Mouse (Mus musculus): ENCODE data around the gene Dazl. TPM values are rescaled to one million over a fixed set of nuclear protein-coding genes. Genes with fewer than 3 reads are reported as not detected.
A peak's percentile ranks its signal among the peaks of the same experiment; 100 is the strongest.
"Not testable (repeated sequence)": the region's sequence is repeated elsewhere in the genome, so short reads cannot be mapped to it uniquely, and the experiment has no call there.

Gene Dazl
- polyA plus RNA-seq, 1 experiment from 2014 or later, result 0.57 TPM

DNA sequence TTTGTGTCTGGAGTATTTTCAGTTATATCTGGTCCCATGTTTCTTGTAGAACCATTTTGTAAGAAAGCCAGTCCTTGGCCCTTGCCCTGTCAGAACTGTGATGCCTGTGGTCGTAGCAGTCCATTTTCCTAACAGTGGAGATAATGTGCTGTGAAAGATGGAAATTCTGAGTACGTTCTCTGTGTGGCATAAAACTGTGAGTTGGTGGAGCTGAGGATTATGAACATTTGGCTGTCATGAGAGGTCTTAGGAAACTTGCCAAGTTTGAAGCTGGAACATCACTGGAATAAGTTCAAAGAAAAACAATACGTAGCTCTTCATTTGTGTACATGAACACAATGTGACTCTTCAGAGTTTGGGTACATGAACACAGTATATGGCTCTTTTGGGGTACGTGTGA, 31.8 kb downstream of the Dazl start:
- ATAC-seq (ENCODE audit: low FRiP score, low read depth); H3K27ac ChIP-seq (replicated peaks); H3K9me3 ChIP-seq; H3K4me2 ChIP-seq; H3K9ac ChIP-seq; H3K4me3 ChIP-seq; H3K4me1 ChIP-seq (replicated peaks); H3K36me3 ChIP-seq; H3K27me3 ChIP-seq: not testable (repeated sequence)
- 72% methylated on average over 4 of the region's 4 CpGs for WGBS

DNA sequence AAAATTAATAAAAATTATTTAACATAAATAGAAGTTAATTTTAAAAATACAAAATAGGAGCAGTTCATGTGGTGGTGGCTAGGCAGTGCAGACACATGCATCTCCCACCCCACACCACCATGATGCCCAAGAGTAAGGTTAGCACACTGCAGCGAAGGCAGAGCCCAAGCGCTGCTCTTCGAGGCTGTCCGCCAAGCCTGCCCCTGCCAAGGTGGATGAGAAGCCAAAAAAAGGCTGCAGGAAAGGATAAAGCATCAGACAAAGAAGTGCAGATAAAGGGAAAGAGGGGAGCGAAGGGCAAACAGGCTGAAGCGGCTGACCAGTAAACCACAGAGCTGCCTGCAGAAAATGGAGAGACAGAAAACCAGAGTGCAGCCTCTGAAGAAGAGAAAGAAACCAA, 32.6 kb downstream of the Dazl start:
- Histone ChIP-seq H3K27me3 (no peaks in the 10 kb centered on the region), H3K27ac (replicated peaks) (no peak overlapping the region), H3K9me3 (no peaks in the 10 kb centered on the region), H3K4me1 (replicated peaks) (no peaks in the 10 kb centered on the region), H3K36me3 (no peaks in the 10 kb centered on the region), H3K4me3 (no peak overlapping the region), H3K9ac (no peak overlapping the region), H3K4me2 (no peak overlapping the region)
- WGBS, result 86% methylated on average over 6 of the region's 6 CpGs
- no peak for ATAC-seq (ENCODE audit: low FRiP score, low read depth)

DNA sequence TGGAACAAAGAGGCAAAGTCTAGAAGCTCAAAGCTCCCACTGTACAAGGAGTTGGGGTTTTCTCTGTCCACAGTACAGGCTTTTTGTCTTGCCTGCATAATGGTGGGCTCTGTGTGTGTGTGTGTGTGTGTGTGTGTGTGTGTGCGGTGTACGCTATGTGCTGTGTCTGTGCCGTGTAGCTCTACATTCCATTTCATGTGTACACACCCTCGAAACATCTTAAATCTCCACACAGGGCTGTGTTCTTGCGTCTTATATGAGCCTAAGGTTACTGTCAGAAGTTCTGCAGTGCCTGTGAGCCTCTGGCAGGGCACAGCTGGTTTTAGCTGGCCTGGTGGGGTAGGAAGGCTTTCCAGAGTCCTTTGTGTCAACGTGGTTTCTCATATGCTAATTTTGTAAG, 46.8 kb downstream of the Dazl start:
- Histone ChIP-seq H3K4me1 (replicated peaks) (0 out of 2 replicates have a peak, but pooled peaks cover 5% of the 10 kb centered on the region), H3K4me3 (no peak overlapping the region), H3K4me2 (no peak overlapping the region), H3K9ac (no peak overlapping the region), H3K36me3 (no peaks in the 10 kb centered on the region), H3K27ac (replicated peaks) (no peak overlapping the region), H3K27me3 (no peaks in the 10 kb centered on the region), H3K9me3 (no peaks in the 10 kb centered on the region)
- WGBS, result 79% methylated on average over 6 of the region's 6 CpGs
- no peak for ATAC-seq (ENCODE audit: low FRiP score, low read depth)

DNA sequence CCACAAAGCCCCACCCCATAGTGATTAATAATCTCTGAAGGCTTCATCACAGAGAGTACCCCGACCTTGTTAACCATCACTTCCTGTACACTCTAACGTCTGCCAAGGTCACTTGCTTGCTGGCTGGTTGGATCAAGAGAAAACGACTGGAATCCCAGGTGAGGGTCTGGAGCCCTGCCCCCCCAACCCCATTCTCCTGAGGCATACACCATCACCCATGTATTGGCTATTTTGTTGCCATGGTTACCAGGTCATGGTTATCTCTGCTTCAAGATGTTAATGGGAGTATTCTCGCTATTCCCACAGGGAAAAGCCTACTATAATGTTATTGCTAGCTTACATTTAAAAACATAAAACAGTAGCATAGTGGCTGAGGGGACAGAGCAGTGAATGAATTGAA, 48.8 kb downstream of the Dazl start:
- H3K9ac ChIP-seq, result no peak overlapping the region
- H3K27ac ChIP-seq (replicated peaks), result no peak overlapping the region
- no peaks in the 10 kb centered on the region for H3K9me3 ChIP-seq
- no peak overlapping the region for H3K4me2 ChIP-seq
- no peaks in the 10 kb centered on the region for H3K36me3 ChIP-seq
- WGBS, result 66% methylated on average over 4 of the region's 4 CpGs
- ATAC-seq (ENCODE audit: low FRiP score, low read depth), result no peak
- 0 out of 2 replicates have a peak, but pooled peaks cover 5% of the 10 kb centered on the region for H3K4me1 ChIP-seq (replicated peaks)
- no peak overlapping the region for H3K4me3 ChIP-seq
- H3K27me3 ChIP-seq, result no peaks in the 10 kb centered on the region

DNA sequence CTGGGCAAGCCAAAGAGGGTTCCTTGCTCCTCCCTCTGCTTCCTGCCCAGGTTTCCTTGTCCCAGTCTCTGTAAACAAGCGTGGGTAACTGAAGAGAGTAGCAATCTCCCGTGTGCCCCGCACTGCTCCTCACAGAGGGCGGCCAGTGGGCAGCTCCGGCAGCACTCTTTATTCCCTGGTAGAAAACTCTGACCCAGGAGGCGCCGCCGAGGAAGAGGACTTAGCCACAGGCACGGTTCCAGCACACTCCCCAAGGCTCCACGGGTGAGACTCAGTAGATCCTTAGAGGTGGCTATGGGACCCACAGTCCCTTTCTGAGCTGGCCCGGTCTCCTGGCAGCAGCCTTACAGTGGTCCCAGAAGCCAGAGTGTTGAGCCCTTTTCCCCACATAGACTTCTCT, 50.1 kb downstream of the Dazl start:
- Histone ChIP-seq H3K4me1 (replicated peaks) (0 out of 2 replicates have a peak, but pooled peaks cover 5% of the 10 kb centered on the region), H3K4me2 (no peak overlapping the region), H3K9ac (no peak overlapping the region), H3K36me3 (no peaks in the 10 kb centered on the region), H3K9me3 (no peaks in the 10 kb centered on the region), H3K27ac (replicated peaks) (no peak overlapping the region), H3K27me3 (no peaks in the 10 kb centered on the region), H3K4me3 (no peak overlapping the region)
- ATAC-seq (ENCODE audit: low FRiP score, low read depth), result 0 out of 2 replicates have a peak, but pooled peaks have one; percentile 11
- WGBS, result 87% methylated on average over 11 of the region's 11 CpGs

DNA sequence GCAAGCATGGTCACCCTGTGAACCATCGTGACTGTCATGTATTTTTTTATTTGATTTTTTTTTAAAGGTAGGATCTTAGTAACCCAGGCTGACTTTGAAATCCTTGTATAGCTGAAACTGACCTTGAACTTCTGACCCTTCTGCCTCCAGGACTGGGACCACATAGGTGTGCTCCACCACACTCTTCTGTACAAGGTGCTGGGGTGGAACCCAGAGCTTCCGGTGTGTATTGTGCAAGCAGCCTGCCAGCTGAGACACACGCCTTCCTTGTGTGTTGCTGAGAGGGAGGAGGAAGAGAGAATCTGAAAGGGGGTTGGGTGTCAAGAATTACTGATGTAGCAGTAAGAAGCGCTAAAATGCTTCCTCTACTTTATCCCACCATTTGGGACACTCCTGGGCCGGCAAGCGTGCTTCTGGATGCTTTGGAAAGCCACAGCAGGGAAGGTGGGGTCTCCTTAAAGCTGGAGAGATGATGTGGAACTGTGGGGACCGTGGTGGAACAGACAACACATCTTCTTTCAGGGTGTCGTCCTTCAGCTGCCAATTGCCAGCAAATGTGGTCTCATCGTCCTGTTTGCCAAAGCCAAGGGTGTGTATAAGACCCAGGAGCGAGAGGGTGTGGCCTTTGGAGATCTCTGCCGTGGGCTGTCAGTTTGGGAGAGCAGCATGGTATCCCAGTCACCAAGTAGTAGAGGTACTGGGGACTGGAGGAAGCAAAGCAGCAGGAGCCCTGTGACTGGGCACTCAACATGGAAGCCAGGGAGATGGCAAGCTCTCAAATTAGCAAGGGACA, 55.4 kb downstream of the Dazl start:
- Histone ChIP-seq H3K36me3 (no peaks in the 10 kb centered on the region), H3K4me2 (no peak overlapping the region), H3K27me3 (no peaks in the 10 kb centered on the region), H3K4me1 (replicated peaks) (peaks cover 13% of the 10 kb centered on the region), H3K27ac (replicated peaks) (0 out of 2 replicates have a peak overlapping the region, but pooled peaks have one; percentile 86), H3K9ac (no peak overlapping the region), H3K9me3 (no peaks in the 10 kb centered on the region), H3K4me3 (no peak overlapping the region)
- no peak for ATAC-seq (ENCODE audit: low FRiP score, low read depth)
- WGBS, result 64% methylated on average over 11 of the region's 11 CpGs

DNA sequence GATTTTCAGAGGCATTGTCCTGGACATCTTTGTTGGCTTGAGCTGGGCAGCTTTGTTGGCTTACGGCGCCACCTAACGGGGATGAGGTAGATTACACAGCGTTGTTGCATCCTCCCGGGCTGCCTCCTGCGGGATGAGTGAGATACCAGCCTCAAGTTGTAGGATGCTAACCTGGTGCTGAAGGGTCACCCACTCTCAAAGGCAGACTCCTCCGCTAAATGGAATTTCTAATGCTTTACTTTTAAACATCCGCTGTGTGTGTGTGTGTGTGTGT, 56.1 kb downstream of the Dazl start:
- Histone ChIP-seq H3K36me3 (no peaks in the 10 kb centered on the region), H3K9me3 (no peaks in the 10 kb centered on the region), H3K4me2 (peak overlapping the region; percentile 27; the same call in 1 of the 2 replicates), H3K27me3 (no peaks in the 10 kb centered on the region), H3K4me1 (replicated peaks) (peaks cover 13% of the 10 kb centered on the region), H3K27ac (replicated peaks) (peak overlapping the region; percentile 86), H3K9ac (peak overlapping the region; percentile 22; the same call in 1 of the 2 replicates), H3K4me3 (no peak overlapping the region)
- WGBS, result 5% methylated on average over 8 of the region's 8 CpGs
- peak; percentile 90 for ATAC-seq (ENCODE audit: low FRiP score, low read depth)

DNA sequence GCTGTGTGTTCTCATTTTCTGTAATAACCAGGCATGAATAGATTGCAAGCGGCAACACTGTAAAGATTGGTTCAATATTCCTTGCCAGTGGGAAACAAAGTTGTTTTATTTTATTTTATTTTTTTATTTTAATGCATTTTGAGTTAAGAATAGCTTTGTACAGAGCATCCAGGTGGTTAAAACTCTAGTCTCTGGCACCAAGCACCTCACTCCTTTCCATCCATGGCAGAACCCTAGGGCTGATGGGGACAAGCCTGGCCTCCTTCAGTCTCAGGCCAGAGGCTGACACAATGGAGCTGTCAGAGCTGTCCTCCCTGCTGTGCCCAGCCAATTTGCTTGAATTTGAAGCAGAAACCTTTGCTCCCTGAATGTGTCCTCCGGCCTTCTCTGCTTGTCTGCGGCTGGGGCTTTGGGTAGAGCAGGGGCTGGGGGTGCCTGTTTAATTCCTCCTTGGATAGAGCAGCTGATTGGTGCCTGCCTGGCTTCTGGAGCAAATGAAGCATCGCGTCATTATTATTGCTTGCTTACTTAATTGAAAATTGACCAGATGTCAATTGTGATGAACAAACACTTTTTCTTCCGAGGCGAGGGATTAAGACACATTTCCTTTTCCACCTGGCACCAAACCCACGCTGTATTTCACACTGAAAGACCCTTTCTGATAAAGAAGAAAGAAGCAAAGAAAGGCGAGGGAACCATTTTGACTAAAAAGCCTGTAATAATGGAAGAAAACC, 56.6 kb downstream of the Dazl start:
- peak; percentile 84 for ATAC-seq (ENCODE audit: low FRiP score, low read depth)
- peak overlapping the region; percentile 27; the same call in 1 of the 2 replicates for H3K4me2 ChIP-seq
- 14% methylated on average over 9 of the region's 9 CpGs for WGBS
- H3K27me3 ChIP-seq, result no peaks in the 10 kb centered on the region
- peak overlapping the region; percentile 86 for H3K27ac ChIP-seq (replicated peaks)
- H3K4me3 ChIP-seq, result no peak overlapping the region
- peak overlapping the region; percentile 22; the same call in 1 of the 2 replicates for H3K9ac ChIP-seq
- H3K9me3 ChIP-seq, result no peaks in the 10 kb centered on the region
- H3K4me1 ChIP-seq (replicated peaks), result peaks cover 13% of the 10 kb centered on the region
- H3K36me3 ChIP-seq, result no peaks in the 10 kb centered on the region

DNA sequence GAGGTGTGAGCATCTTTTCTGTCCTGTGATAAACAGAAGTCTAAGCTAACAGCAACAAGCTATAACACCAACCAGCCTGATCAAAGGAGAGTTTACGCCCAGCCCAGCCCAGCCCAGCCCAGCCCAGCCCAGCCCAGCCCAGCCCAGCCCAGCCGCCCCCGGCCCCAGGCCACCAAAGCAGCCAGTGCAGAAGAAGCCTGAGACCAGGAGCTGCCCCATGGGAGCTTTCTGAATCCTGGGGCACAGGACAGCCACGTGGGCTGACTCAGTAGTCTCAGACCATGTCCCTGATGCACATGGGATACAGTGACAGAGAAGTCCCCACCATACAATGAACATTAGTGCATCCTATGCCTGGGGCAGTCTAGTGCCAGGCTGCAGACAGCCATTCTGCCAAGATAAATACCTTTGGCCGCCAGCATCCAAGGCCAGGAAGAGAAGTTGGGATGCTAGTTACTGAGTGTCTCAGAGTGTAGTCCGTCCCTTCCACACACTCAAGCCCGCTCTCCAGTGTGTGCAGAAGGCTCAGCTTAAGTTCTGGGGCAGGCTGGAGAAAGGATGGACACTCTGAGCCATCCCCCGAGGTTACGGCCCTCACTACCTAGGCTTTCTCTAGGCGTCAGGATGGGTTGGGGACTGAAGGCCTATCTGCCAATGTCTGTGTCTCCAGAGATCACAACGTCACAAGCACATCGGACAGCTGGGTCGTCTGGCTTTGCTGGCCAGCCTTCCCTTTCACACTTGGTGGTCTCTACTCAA, 57.3 kb downstream of the Dazl start:
- H3K36me3 ChIP-seq, result no peaks in the 10 kb centered on the region
- H3K27me3 ChIP-seq, result no peaks in the 10 kb centered on the region
- H3K4me1 ChIP-seq (replicated peaks), result peaks cover 13% of the 10 kb centered on the region
- H3K4me2 ChIP-seq, result no peak overlapping the region
- ATAC-seq (ENCODE audit: low FRiP score, low read depth), result peak; percentile 52
- H3K4me3 ChIP-seq, result no peak overlapping the region
- no peak overlapping the region for H3K9ac ChIP-seq
- H3K9me3 ChIP-seq, result no peaks in the 10 kb centered on the region
- 29% methylated on average over 13 of the region's 13 CpGs for WGBS
- H3K27ac ChIP-seq (replicated peaks), result peak overlapping the region; percentile 86

DNA sequence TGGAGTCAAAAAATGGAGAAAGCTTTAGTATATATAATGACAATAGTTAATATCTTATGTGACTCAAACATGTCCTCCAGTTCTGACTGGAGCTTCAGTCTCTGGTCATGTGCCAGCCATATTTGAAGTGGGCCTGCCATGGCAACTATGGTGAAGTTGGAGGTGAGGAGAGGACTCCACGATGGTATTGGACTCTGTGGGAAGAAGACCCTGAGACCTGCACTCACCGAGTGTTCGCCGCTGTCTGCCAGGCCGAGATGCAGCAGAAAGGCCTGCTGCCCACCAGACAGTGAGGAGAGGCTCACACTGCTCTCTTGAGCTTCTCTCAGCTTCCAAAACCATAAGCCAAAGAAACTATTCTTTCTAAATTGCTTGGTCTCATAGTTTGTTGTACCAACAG, 59.5 kb downstream of the Dazl start:
- peaks cover 13% of the 10 kb centered on the region for H3K4me1 ChIP-seq (replicated peaks)
- H3K4me3 ChIP-seq, result no peak overlapping the region
- no peak overlapping the region for H3K4me2 ChIP-seq
- no peak overlapping the region for H3K9ac ChIP-seq
- no peaks in the 10 kb centered on the region for H3K9me3 ChIP-seq
- no peak for ATAC-seq (ENCODE audit: low FRiP score, low read depth)
- H3K36me3 ChIP-seq, result no peaks in the 10 kb centered on the region
- H3K27me3 ChIP-seq, result no peaks in the 10 kb centered on the region
- H3K27ac ChIP-seq (replicated peaks), result no peak overlapping the region
- 87% methylated on average over 5 of the region's 5 CpGs for WGBS

DNA sequence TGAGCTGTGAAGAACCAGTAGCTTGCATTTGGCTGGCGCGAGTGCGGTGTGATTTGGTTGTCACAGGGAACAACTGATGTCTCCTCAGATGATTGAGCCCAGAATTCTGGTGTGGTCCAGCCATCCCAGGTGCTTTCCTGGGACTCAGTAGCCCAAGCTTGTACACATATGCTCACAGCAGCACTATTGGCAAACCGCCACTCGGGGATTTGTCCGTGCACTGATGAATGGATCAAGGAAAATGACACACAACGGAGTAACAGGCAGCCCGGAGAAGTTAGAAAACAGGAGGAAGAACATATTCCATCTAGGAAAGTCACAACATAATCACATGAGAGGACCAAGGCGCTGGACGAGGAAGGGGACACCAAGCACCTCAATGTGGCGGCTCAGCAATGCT, 60.6 kb downstream of the Dazl start:
- H3K9me3 ChIP-seq, result no peaks in the 10 kb centered on the region
- no peak for ATAC-seq (ENCODE audit: low FRiP score, low read depth)
- no peak overlapping the region for H3K9ac ChIP-seq
- peaks cover 13% of the 10 kb centered on the region for H3K4me1 ChIP-seq (replicated peaks)
- H3K27me3 ChIP-seq, result no peaks in the 10 kb centered on the region
- H3K4me2 ChIP-seq, result no peak overlapping the region
- WGBS, result 80% methylated on average over 11 of the region's 11 CpGs
- H3K4me3 ChIP-seq, result no peak overlapping the region
- H3K27ac ChIP-seq (replicated peaks), result no peak overlapping the region
- no peaks in the 10 kb centered on the region for H3K36me3 ChIP-seq

DNA sequence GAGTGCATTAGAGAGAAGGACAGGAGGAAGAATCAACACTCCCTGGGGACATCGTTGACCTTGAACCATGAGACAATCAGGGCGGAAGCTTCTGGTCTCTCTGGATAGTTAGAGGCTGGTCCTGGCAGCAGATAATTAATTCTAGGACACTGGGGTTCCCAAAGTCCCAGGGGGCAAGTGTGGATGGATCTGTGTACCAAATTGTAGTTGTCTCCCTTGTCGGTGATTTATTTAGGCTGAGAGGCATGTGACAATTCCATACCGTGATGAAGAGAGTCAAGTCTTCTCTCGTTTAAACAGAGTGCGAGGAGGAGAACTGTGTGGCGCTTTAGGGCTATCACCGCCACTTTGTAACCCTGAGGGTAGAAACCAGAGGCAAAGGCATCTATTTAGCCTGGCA, 62.2 kb downstream of the Dazl start:
- H3K4me2 ChIP-seq, result no peak overlapping the region
- no peaks in the 10 kb centered on the region for H3K9me3 ChIP-seq
- no peak overlapping the region for H3K27ac ChIP-seq (replicated peaks)
- no peaks in the 10 kb centered on the region for H3K36me3 ChIP-seq
- ATAC-seq (ENCODE audit: low FRiP score, low read depth), result no peak
- no peak overlapping the region for H3K9ac ChIP-seq
- peaks cover 3% of the 10 kb centered on the region for H3K4me1 ChIP-seq (replicated peaks)
- H3K4me3 ChIP-seq, result no peak overlapping the region
- 80% methylated on average over 8 of the region's 8 CpGs for WGBS
- H3K27me3 ChIP-seq, result no peaks in the 10 kb centered on the region
